Mouse (Mus musculus) brain, embryonic 14.5 days (tissue): ENCODE data around the gene Mypop.

Experiments
- CTCF ChIP-seq: fragments of 200-500 bp; IDR thresholded peaks from 2 replicates; pipeline ENCODE4 v1.5.1; 2012; ENCODE audit warnings: inconsistent platforms, mild to moderate bottlenecking, moderate library complexity, borderline replicate concordance; ENCODE audit not compliant: insufficient read depth, insufficient read length; ENCODE audit errors: extremely low read depth
- POLR2A ChIP-seq: fragments of 200-500 bp; IDR thresholded peaks from 2 replicates; pipeline ENCODE4 v1.6.1; 2012; ENCODE audit warnings: mild to moderate bottlenecking, inconsistent platforms, borderline replicate concordance; ENCODE audit not compliant: poor library complexity, insufficient read depth, insufficient read length, severe bottlenecking; ENCODE audit errors: extremely low read depth

DNA sequence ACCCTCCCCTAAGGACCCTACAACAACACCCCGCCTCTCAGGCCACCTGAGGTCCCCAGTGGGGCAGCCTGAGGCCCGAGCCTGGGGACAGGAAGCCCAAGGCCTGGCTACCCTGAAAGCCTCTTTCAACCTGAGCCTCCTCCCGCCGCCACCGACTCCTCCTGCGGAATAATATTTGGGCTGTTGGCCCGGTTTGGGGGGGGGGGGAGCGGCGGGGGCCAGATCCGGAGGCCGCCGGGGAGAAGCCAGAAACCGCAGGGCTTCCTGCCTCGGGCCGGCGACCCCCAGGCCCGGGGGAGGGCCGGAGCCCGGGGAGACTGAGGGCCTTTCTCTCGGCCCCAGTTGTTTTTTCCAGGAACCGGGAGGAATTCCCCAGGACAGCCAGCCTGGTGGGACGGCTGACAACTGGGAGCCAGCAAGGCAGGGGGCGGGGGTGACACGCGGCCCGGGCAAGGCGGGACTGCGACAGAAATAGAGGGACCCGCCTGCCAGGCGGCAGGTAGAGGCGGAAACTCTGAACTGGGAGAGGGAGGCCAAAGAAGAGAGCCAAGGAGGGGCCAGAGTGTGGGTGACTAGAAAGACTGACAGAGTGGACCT lies 21.1 kb downstream of the Mypop start:
- TF ChIP-seq CTCF (no peak), POLR2A (no peak)
